Mouse (Mus musculus) myocyte (in vitro differentiated cells): ENCODE measurements at regions not wholly inside any gene's neighbourhood (a gene's known extent, or its start where the extent isn't known, plus 50 kb on each side); places are given as distances from the start of the nearest gene placed in this dataset.

Experiments
- CEBPB ChIP-seq: IDR thresholded peaks from 2 replicates; pipeline ENCODE4 v1.6.1; 2011; ENCODE audit warnings: mild to moderate bottlenecking, moderate library complexity; ENCODE audit not compliant: poor library complexity, insufficient read depth, severe bottlenecking
- E2F4 ChIP-seq: IDR thresholded peaks from one replicate; pipeline ENCODE4 v1.6.1; 2011; ENCODE audit warnings: mild to moderate bottlenecking, control low read depth, moderate library complexity; ENCODE audit not compliant: insufficient read depth
- MAX ChIP-seq: IDR thresholded peaks from one replicate; pipeline ENCODE4 v1.6.1; 2011; ENCODE audit warnings: low read depth, mild to moderate bottlenecking, control low read depth
- POLR2A ChIP-seq: IDR thresholded peaks from one replicate; pipeline ENCODE4 v1.6.1; 2011; ENCODE audit warnings: low read depth, mild to moderate bottlenecking, control low read depth, moderate library complexity; ENCODE audit not compliant: insufficient read length
- POLR2AphosphoS2 ChIP-seq: IDR thresholded peaks from one replicate; pipeline ENCODE4 v1.6.1; 2011; ENCODE audit warnings: low read depth, control low read depth; ENCODE audit not compliant: insufficient read length
- REST ChIP-seq: IDR thresholded peaks from one replicate; pipeline ENCODE4 v1.6.1; 2011; ENCODE audit warnings: mild to moderate bottlenecking, control low read depth, moderate library complexity; ENCODE audit not compliant: insufficient read depth, insufficient read length
- SRF ChIP-seq: IDR thresholded peaks from one replicate; pipeline ENCODE4 v1.6.1; 2011; ENCODE audit warnings: low read depth; ENCODE audit not compliant: control insufficient read depth, insufficient read length
- TCF12 ChIP-seq: IDR thresholded peaks from one replicate; pipeline ENCODE4 v1.6.1; 2011; ENCODE audit warnings: mild to moderate bottlenecking, control low read depth; ENCODE audit not compliant: poor library complexity, insufficient read depth, severe bottlenecking
- TCF3 ChIP-seq: IDR thresholded peaks from one replicate; pipeline ENCODE4 v1.6.1; 2011; ENCODE audit warnings: low read depth, control low read depth; ENCODE audit not compliant: insufficient read length
- USF1 ChIP-seq: IDR thresholded peaks from one replicate; pipeline ENCODE4 v1.6.1; 2011; ENCODE audit warnings: low read depth, mild to moderate bottlenecking, control low read depth, moderate library complexity

DNA sequence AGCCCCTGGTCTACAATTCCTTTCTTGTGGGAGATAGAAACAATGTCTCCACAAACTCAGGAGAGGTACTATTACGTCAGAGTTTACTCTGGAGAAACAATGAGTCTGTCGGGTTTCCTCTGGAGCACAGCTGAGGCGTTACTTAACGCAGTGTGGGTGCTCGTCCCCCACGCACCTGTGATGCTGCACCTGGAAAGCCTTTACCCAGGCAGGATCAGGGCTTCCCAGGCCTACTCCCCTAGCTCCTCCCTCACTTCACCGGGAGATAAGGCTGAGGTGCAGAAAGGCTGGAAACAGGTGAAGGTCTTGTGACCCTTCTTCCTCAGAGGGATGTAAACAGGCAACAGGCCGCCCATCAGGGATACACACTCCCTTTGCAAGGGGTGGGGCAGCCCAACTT, 80.7 kb upstream of the Nr5a2 start:
- TF ChIP-seq USF1 (no peak), POLR2A (no peak), CEBPB (no peak), E2F4 (no peak), TCF12 (no peak), REST (no peak), MAX (no peak), POLR2AphosphoS2 (no peak), TCF3 (no peak), SRF (no peak)
